Mouse (Mus musculus) CH12.LX (cell line): ENCODE measurements around the gene Efemp2. TPM values are rescaled to one million over a fixed set of nuclear protein-coding genes. Genes with fewer than 3 reads are reported as not detected.
A peak's percentile ranks its signal among the peaks of the same experiment; 100 is the strongest.

Source experiments
- DNase-seq: peaks from one replicate; pipeline ENCODE4 v3.0.0-alpha.2; 2013; ENCODE audit errors: extremely low read depth
- H3K27ac ChIP-seq: 2 replicates; pipeline ENCODE4 v1.5.1; 2012; ENCODE audit warnings: low read depth, mild to moderate bottlenecking, control low read depth, moderate library complexity; ENCODE audit not compliant: insufficient read depth
- H3K27me3 ChIP-seq: replicated peaks from 2 replicates; pipeline ENCODE3; 2012; ENCODE audit warnings: inconsistent platforms
- H3K36me3 ChIP-seq, 2 experiments: replicated peaks in 1 of 2; 2 replicates each; pipeline versions ENCODE3 to v1.6.1; 2012; ENCODE audit warnings: inconsistent platforms in 1 of 2, low read length in 1 of 2, mild to moderate bottlenecking in 1 of 2, mixed read lengths in 1 of 2, moderate library complexity in 1 of 2; ENCODE audit not compliant: control insufficient read depth in 1 of 2, insufficient read depth in 1 of 2
- H3K4me1 ChIP-seq, 2 experiments: 2 replicates each; pipeline ENCODE4 v1.6.1; 2012; ENCODE audit warnings: inconsistent platforms in 1 of 2, moderate library complexity in 1 of 2; ENCODE audit not compliant: insufficient read depth in 2 of 2, control insufficient read depth in 1 of 2
- H3K4me2 ChIP-seq: 2 replicates; pipeline ENCODE4 v1.6.1; 2012; ENCODE audit warnings: low read depth, mild to moderate bottlenecking, control low read depth; ENCODE audit not compliant: poor library complexity, insufficient read depth, severe bottlenecking
- H3K4me3 ChIP-seq, 3 experiments: fragments of 150-350 bp in 1 of 3; sonication (generic) in 1 of 3; replicated peaks in 1 of 3; 2 replicates each; pipeline versions ENCODE3 to v1.5.1; 2011 to 2012; ENCODE audit warnings: low read depth in 2 of 3, low read length in 2 of 3, mild to moderate bottlenecking in 2 of 3, moderate library complexity in 2 of 3, control low read depth in 1 of 3, improper control_type of control experiment in 1 of 3, inconsistent platforms in 1 of 3, mixed read lengths in 1 of 3; ENCODE audit not compliant: poor library complexity in 1 of 3
- H3K79me2 ChIP-seq: replicated peaks from 2 replicates; pipeline ENCODE4 v1.6.1; 2012; ENCODE audit warnings: mild to moderate bottlenecking, moderate library complexity; ENCODE audit not compliant: control insufficient read depth, poor library complexity, insufficient read depth, severe bottlenecking; ENCODE audit errors: extremely low read depth
- H3K9ac ChIP-seq: 2 replicates; pipeline ENCODE4 v1.6.1; 2012; ENCODE audit warnings: low read depth, mild to moderate bottlenecking, control low read depth, moderate library complexity; ENCODE audit not compliant: insufficient read depth
- H3K9me3 ChIP-seq: replicated peaks from 2 replicates; pipeline ENCODE3; 2012; ENCODE audit warnings: low read length, inconsistent platforms, mixed read lengths
- CHD1 ChIP-seq: IDR thresholded peaks from 2 replicates; pipeline ENCODE4 v1.6.1; 2012; ENCODE audit warnings: low read depth, low read length, improper control_type of control experiment, inconsistent platforms
- CHD2 ChIP-seq: IDR thresholded peaks from 2 replicates; pipeline ENCODE4 v1.6.1; 2011; ENCODE audit warnings: low read length, improper control_type of control experiment
- CTCF ChIP-seq, 2 experiments: IDR thresholded peaks in 1 of 2; conservative IDR thresholded peaks in 1 of 2; 2 replicates each; pipeline ENCODE4 v1.5.1; 2011 to 2012; ENCODE audit warnings: low read depth in 2 of 2, low read length in 2 of 2, improper control_type of control experiment in 1 of 2, inconsistent platforms in 1 of 2, mild to moderate bottlenecking in 1 of 2, moderate library complexity in 1 of 2
- ELF1 ChIP-seq: IDR thresholded peaks from 2 replicates; pipeline ENCODE4 v1.6.1; 2014; ENCODE audit warnings: low read depth, mild to moderate bottlenecking, inconsistent platforms, low read length, improper control_type of control experiment
- ETS1 ChIP-seq: conservative IDR thresholded peaks from 2 replicates; pipeline ENCODE4 v1.6.1; 2012; ENCODE audit warnings: low read depth, mild to moderate bottlenecking, inconsistent platforms, low read length, improper control_type of control experiment, moderate library complexity
- GABPA ChIP-seq: IDR thresholded peaks from 2 replicates; pipeline ENCODE4 v1.6.1; 2012; ENCODE audit warnings: low read depth, low read length, improper control_type of control experiment, inconsistent platforms; ENCODE audit not compliant: insufficient replicate concordance
- IRF4 ChIP-seq: IDR thresholded peaks from 2 replicates; pipeline ENCODE4 v1.6.1; 2014; ENCODE audit warnings: low read depth, mild to moderate bottlenecking, inconsistent platforms, low read length, improper control_type of control experiment
- JUN ChIP-seq: IDR thresholded peaks from 2 replicates; pipeline ENCODE4 v1.6.1; 2011; ENCODE audit warnings: low read depth, mild to moderate bottlenecking, low read length, improper control_type of control experiment, moderate library complexity; ENCODE audit not compliant: insufficient read depth
- JUND ChIP-seq: conservative IDR thresholded peaks from 2 replicates; pipeline ENCODE4 v1.6.1; 2011; ENCODE audit warnings: low read depth, low read length, improper control_type of control experiment
- KAT2A ChIP-seq: IDR thresholded peaks from 2 replicates; pipeline ENCODE4 v1.6.1; 2012; ENCODE audit warnings: low read length, improper control_type of control experiment, inconsistent platforms; ENCODE audit not compliant: insufficient replicate concordance
- MAX ChIP-seq: IDR thresholded peaks from 2 replicates; pipeline ENCODE4 v1.6.1; 2011; ENCODE audit warnings: low read length, improper control_type of control experiment
- MXI1 ChIP-seq: IDR thresholded peaks from 2 replicates; pipeline ENCODE4 v1.6.1; 2011; ENCODE audit warnings: mild to moderate bottlenecking, low read depth, low read length, improper control_type of control experiment
- NELFE ChIP-seq: IDR thresholded peaks from 2 replicates; pipeline ENCODE4 v1.6.1; 2011; ENCODE audit warnings: low read depth, low read length, improper control_type of control experiment
- RAD21 ChIP-seq: IDR thresholded peaks from 2 replicates; pipeline ENCODE4 v1.6.1; 2011; ENCODE audit warnings: low read depth, mild to moderate bottlenecking, low read length, improper control_type of control experiment, moderate library complexity
- SMC3 ChIP-seq: IDR thresholded peaks from 2 replicates; pipeline ENCODE4 v1.6.1; 2011; ENCODE audit warnings: low read depth, low read length, improper control_type of control experiment
- TCF12 ChIP-seq: IDR thresholded peaks from 2 replicates; pipeline ENCODE4 v1.6.1; 2014; ENCODE audit warnings: low read depth, mild to moderate bottlenecking, inconsistent platforms, low read length, improper control_type of control experiment
- UBTF ChIP-seq: IDR thresholded peaks from 2 replicates; pipeline ENCODE4 v1.6.1; 2012; ENCODE audit warnings: low read depth, mild to moderate bottlenecking, inconsistent platforms, low read length, improper control_type of control experiment, moderate library complexity
- USF1 ChIP-seq: IDR thresholded peaks from 2 replicates; pipeline ENCODE4 v1.6.1; 2014; ENCODE audit warnings: low read depth, mild to moderate bottlenecking, inconsistent platforms, low read length, improper control_type of control experiment
- ZNF384 ChIP-seq: IDR thresholded peaks from 2 replicates; pipeline ENCODE4 v1.6.1; 2012; ENCODE audit warnings: low read depth, low read length, improper control_type of control experiment, inconsistent platforms
- dilution Hi-C: fragments of 300-500 bp; cut with MboI; formaldehyde crosslinking; loops from 2 replicates; pipeline ENCODE4 v1.14.3; 2020; ENCODE audit warnings: low sequenced_read_pairs; ENCODE audit not compliant: extremely low pct_unique_long_range_greater_than_20kb, extremely low pct_ligation_motif_present
- in situ Hi-C: fragments of 300-500 bp; cut with MboI; formaldehyde crosslinking; loops from 3 replicates; pipeline ENCODE4 v1.14.3; 2019; ENCODE audit warnings: low sequenced_read_pairs, low pct_ligation_motif_present, low pct_unique_long_range_greater_than_20kb, mixed read lengths
- polyA plus RNA-seq: library from polyadenylated mRNA; unstranded; fragments of >175 nt; gene quantifications from 2 replicates; pipeline ENCODE4 v1.2.1, GENCODE M21; 2012; ENCODE audit warnings: low read depth; ENCODE audit not compliant: insufficient read length
- total RNA-seq, 2 experiments: library from RNA; depleted of rRNA; stranded (reverse); fragments of 300-350 nt in 1 of 2; fragments of >200 nt in 1 of 2; gene quantifications; 2 replicates each; pipeline ENCODE4 v1.2.3; 2012 to 2014

Gene Efemp2
- total and polyA plus RNA-seq, 3 experiments = 0.50 to 0.51 TPM; not detected in 1

DNA sequence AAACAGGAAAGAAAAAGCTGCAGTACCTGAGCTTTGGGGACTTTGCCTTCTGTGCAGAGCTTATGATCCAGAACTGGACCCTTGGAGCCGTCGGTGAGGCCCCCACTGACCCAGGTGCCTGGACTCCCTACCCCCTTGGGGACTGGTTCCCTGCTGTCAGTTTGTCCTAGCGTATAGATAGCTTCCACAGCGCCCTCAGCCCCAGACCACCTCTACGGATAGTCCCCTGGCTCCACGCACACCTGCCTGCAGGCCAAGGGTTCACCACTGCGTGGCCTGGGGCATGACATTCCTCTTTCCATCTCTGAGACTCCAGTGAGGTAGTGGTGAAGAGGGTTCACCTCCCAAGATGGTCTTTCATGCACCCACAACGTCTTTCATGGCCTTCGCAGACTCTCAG, 10.5 kb upstream of the Efemp2 start:
- dilution Hi-C loops = no loop called here
- no peak for DNase-seq
- no peak overlapping the region for H3K4me2 ChIP-seq
- TF ChIP-seq MXI1 (no peak), ETS1 (no peak), CTCF (conservative IDR thresholded peaks at IDR 0.05 in 1 of 2, IDR thresholded peaks at IDR 0.05 in 1 of 2; ENCODE audit: low read depth in 2 of 2, low read length in 2 of 2) (no peak), SMC3 (no peak), ELF1 (no peak), ZNF384 (no peak), CHD2 (no peak), KAT2A (no peak)
- in situ Hi-C loops = no loop called here
- peaks cover 7% of the 10 kb centered on the region for H3K27me3 ChIP-seq
- no peak overlapping the region for H3K4me3 ChIP-seq
- peaks cover 57 to 68% of the 10 kb centered on the region in 2 experiments for H3K36me3 ChIP-seq
- H3K4me1 ChIP-seq = peaks cover 3 to 18% of the 10 kb centered on the region in 2 experiments; a peak in 3 of 4 replicates
- peaks cover 6% of the 10 kb centered on the region for H3K79me2 ChIP-seq
- H3K9me3 ChIP-seq = no peaks in the 10 kb centered on the region
- H3K27ac ChIP-seq = no peak overlapping the region
- no peak overlapping the region for H3K9ac ChIP-seq

GRCm38 (mm10) chr19:5463791-5464562, 9.8 kb upstream of the Efemp2 start:
- Histone ChIP-seq H3K36me3 (peaks cover 57 to 73% of the 10 kb centered on the region in 2 experiments), H3K9me3 (no peaks in the 10 kb centered on the region), H3K79me2 (peaks cover 6% of the 10 kb centered on the region), H3K4me3 (no peak overlapping the region), H3K27ac (no peak overlapping the region), H3K4me2 (no peak overlapping the region), H3K4me1 (peaks cover 3 to 18% of the 10 kb centered on the region in 2 experiments; a peak in 3 of 4 replicates), H3K9ac (no peak overlapping the region), H3K27me3 (peaks cover 2% of the 10 kb centered on the region)
- DNase-seq = peak; percentile 42
- dilution Hi-C loops = no loop called here
- in situ Hi-C loops = no loop called here
- TF ChIP-seq CTCF (conservative IDR thresholded peaks at IDR 0.05 in 1 of 2, IDR thresholded peaks at IDR 0.05 in 1 of 2; ENCODE audit: low read depth in 2 of 2, low read length in 2 of 2) (peak; percentile 52 to 76; a peak in 3 of 4 replicates), RAD21 (peak; percentile 67), JUN (no peak), SMC3 (peak; percentile 58), NELFE (no peak)

- TF ChIP-seq CHD1 (no peak), MAX (no peak), GABPA (no peak), USF1 (no peak), RAD21 (no peak), IRF4 (no peak), KAT2A (no peak), TCF12 (no peak), MXI1 (no peak), UBTF (no peak), JUND (no peak)
- no peaks in the 10 kb centered on the region for H3K9me3 ChIP-seq
- DNase-seq = no peak
- in situ Hi-C loops = no loop called here
- peaks cover 3 to 16% of the 10 kb centered on the region in 2 experiments; a peak in 3 of 4 replicates for H3K4me1 ChIP-seq
- H3K27me3 ChIP-seq = no peaks in the 10 kb centered on the region
- dilution Hi-C loops = no loop called here
- peaks cover 6% of the 10 kb centered on the region for H3K79me2 ChIP-seq
- peaks cover 57 to 76% of the 10 kb centered on the region in 2 experiments for H3K36me3 ChIP-seq
- H3K4me3 ChIP-seq = no peak overlapping the region
- H3K27ac ChIP-seq = no peak overlapping the region
- H3K9ac ChIP-seq = no peak overlapping the region
- H3K4me2 ChIP-seq = no peak overlapping the region
Measured at GRCm38 (mm10) chr19:5465037-5465436, 8.7 kb upstream of the Efemp2 start.
